Comparison of ENCODE assay signal across 9 mouse cellular contexts in genomic region chr5:130120904-130121303, GRCm38 (mm10). TPM values are rescaled to one million over a fixed set of nuclear protein-coding genes. Genes with fewer than 3 reads are reported as not detected.
A peak's percentile ranks its signal among the peaks of the same experiment; 100 is the strongest.
DNase-seq lines count a peak whose midpoint lies in the region; TF ChIP-seq lines count a peak whose summit lies in the region.
"Had no signal": no experiment of that assay in that cellular context is flagged by ENCODE, and none has a peak within 500 bp of the region (broad histone marks: within the 10 kb centered on the region; RNA-seq: fewer than 3 reads in every experiment).

No protein-coding gene starts in this region.

- H3K4me3 ChIP-seq in heart, embryonic 10.5 days = no peak overlapping the region
- peak overlapping the region in 1 of 3 experiments; percentile 5 for H3K4me3 ChIP-seq in CH12.LX (replicated peaks in 1 of 3; ENCODE audit: low read depth in 2 of 3, low read length in 2 of 3, poor library complexity in 1 of 3)
- H3K4me3 ChIP-seq: forebrain, embryonic 12.5 days had no signal

- no peak for TF ChIP-seq EP300 in CH12.LX (IDR thresholded peaks at IDR 0.05; ENCODE audit: low read length)

- no peaks in the 10 kb centered on the region for H3K9me3 ChIP-seq in heart, embryonic 10.5 days
- H3K9me3 ChIP-seq in CH12.LX (replicated peaks; ENCODE audit: low read length) = no peaks in the 10 kb centered on the region
- H3K9me3 ChIP-seq: forebrain, embryonic 12.5 days had no signal

- no peaks in the 10 kb centered on the region for H3K27me3 ChIP-seq in heart, embryonic 10.5 days (ENCODE audit: insufficient read depth, poor library complexity, severe bottlenecking)
- no peaks in the 10 kb centered on the region for H3K27me3 ChIP-seq in CH12.LX (replicated peaks)
- H3K27me3 ChIP-seq: forebrain, embryonic 12.5 days had no signal

- in situ Hi-C loops in CH12.LX (cut with MboI; ENCODE audit: low pct_ligation_motif_present, low pct_unique_long_range_greater_than_20kb, low sequenced_read_pairs) = no loop called here

- peaks cover 30% of the 10 kb centered on the region for H3K79me2 ChIP-seq in CH12.LX (replicated peaks; ENCODE audit: control insufficient read depth, extremely low read depth, insufficient read depth, poor library complexity, severe bottlenecking)

- TF ChIP-seq RAD21 in CH12.LX (IDR thresholded peaks at IDR 0.05; ENCODE audit: low read depth, low read length) = no peak

- TF ChIP-seq CTCF in CH12.LX (conservative IDR thresholded peaks at IDR 0.05 in 1 of 2, IDR thresholded peaks at IDR 0.05 in 1 of 2; ENCODE audit: low read depth in 2 of 2, low read length in 2 of 2) = no peak

- 67% methylated on average over 6 of the region's 6 CpGs for WGBS in heart, embryonic 10.5 days

- dilution Hi-C loops in CH12.LX (cut with MboI; ENCODE audit: extremely low pct_ligation_motif_present, extremely low pct_unique_long_range_greater_than_20kb, low sequenced_read_pairs) = no loop called here

- H3K27ac ChIP-seq in heart, embryonic 10.5 days = no peak overlapping the region
- H3K27ac ChIP-seq in CH12.LX (ENCODE audit: insufficient read depth, low read depth) = peak overlapping the region; percentile 9
- H3K27ac ChIP-seq: forebrain, embryonic 12.5 days had no signal

- H3K4me2 ChIP-seq in CH12.LX (ENCODE audit: insufficient read depth, low read depth, poor library complexity, severe bottlenecking) = peak overlapping the region; percentile 80; the same call in 1 of the 2 replicates
- H3K4me2 ChIP-seq: forebrain, embryonic 12.5 days had no signal

- DNase-seq in heart, adult 18-20 months = peak; percentile 57 to 80
- no peak for DNase-seq in heart, embryonic 10.5 days (ENCODE audit: low spot score)
- no peak for DNase-seq in CH12.LX (ENCODE audit: extremely low read depth)
- peak; percentile 72 for DNase-seq in gastrocnemius, postnatal 25 days
- peak; percentile 78 for DNase-seq in kidney, postnatal 10 days
- DNase-seq in Muller cell, postnatal 12 days (ENCODE audit: inconsistent ontology term) = no peak
- DNase-seq in left cerebral cortex, postnatal 14 days (ENCODE audit: low spot score in 2 of 2) = no peak
- no peak for DNase-seq in thymus, postnatal 4 days

- peaks cover 18% of the 10 kb centered on the region for H3K4me1 ChIP-seq in heart, embryonic 10.5 days
- H3K4me1 ChIP-seq in CH12.LX (ENCODE audit: control insufficient read depth in 1 of 2, insufficient read depth in 2 of 2) = peaks cover 31 to 66% of the 10 kb centered on the region in 2 experiments

- H3K36me3 ChIP-seq in heart, embryonic 10.5 days = peaks cover 4% of the 10 kb centered on the region; the same call in 1 of the 2 replicates
- H3K36me3 ChIP-seq in CH12.LX (replicated peaks in 1 of 2; ENCODE audit: control insufficient read depth in 1 of 2, insufficient read depth in 1 of 2, low read length in 1 of 2) = peaks cover 0 to 78% of the 10 kb centered on the region in 2 experiments

- H3K9ac ChIP-seq in CH12.LX (ENCODE audit: insufficient read depth, low read depth) = peak overlapping the region; percentile 48
- H3K9ac ChIP-seq: forebrain, embryonic 12.5 days had no signal

- intact Hi-C loops in left cerebral cortex, postnatal 14 days (cut with DNase I) = no loop called here

- no peak for TF ChIP-seq POLR2A in CH12.LX (IDR thresholded peaks at IDR 0.05; ENCODE audit: low read depth, low read length)

TF ChIP-seq in CH12.LX, 34 proteins besides CTCF, POLR2A, EP300 and RAD21:
- TF ChIP-seq MAX (IDR thresholded peaks at IDR 0.05; ENCODE audit: low read length) = no peak
- no peak for TF ChIP-seq MEF2A (IDR thresholded peaks at IDR 0.05; ENCODE audit: borderline replicate concordance, low read depth, low read length)
- TF ChIP-seq ZC3H11A (IDR thresholded peaks at IDR 0.05; ENCODE audit: low read depth, low read length) = no peak
- no peak for TF ChIP-seq CHD1 (IDR thresholded peaks at IDR 0.05; ENCODE audit: low read depth, low read length)
- no peak for TF ChIP-seq PAX5 (IDR thresholded peaks at IDR 0.05; ENCODE audit: low read length)
- TF ChIP-seq JUN (IDR thresholded peaks at IDR 0.05; ENCODE audit: insufficient read depth, low read depth, low read length) = no peak
- no peak for TF ChIP-seq JUND (conservative IDR thresholded peaks at IDR 0.05; ENCODE audit: low read depth, low read length)
- TF ChIP-seq USF1 (IDR thresholded peaks at IDR 0.05; ENCODE audit: low read depth, low read length) = no peak
- TF ChIP-seq ZMIZ1 (IDR thresholded peaks at IDR 0.05; ENCODE audit: low read depth, low read length) = no peak
- no peak for TF ChIP-seq NELFE (IDR thresholded peaks at IDR 0.05; ENCODE audit: low read depth, low read length)
- TF ChIP-seq CHD2 (IDR thresholded peaks at IDR 0.05; ENCODE audit: low read length) = no peak
TF ChIP-seq in CH12.LX: peak in this region for 0.

RNA-seq across cellular contexts. Expression of gene Kctd7, which starts 23.8 kb away (rescaled TPM):
- 1 to 10 TPM; 1.9 to 3.0 TPM for total RNA-seq in heart, adult 18-20 months (2021)
- polyA plus RNA-seq in heart, embryonic 10.5 days (2016; fragmentation: Nextera tagmentation; extraction: Ambion mirVana) = 4.4 and 4.8 TPM in 2 replicates
- total RNA-seq in CH12.LX (2012; rRNA removed) (3.7 and 4.3 TPM in 2 replicates), CH12.LX (2014; rRNA removed) (2.8 and 3.3 TPM in 2 replicates)
- 2.6 and 2.8 TPM in 2 replicates for polyA plus RNA-seq in CH12.LX (2012; ENCODE audit: insufficient read length, low read depth)
- 1 to 10 TPM; 2.8 to 3.9 TPM for total RNA-seq in gastrocnemius, postnatal 25 days (2021)
- total RNA-seq in left cerebral cortex, postnatal 14 days (2021) = 10 to 100 TPM; 12.1 to 14.5 TPM

RNA-seq across cellular contexts. Expression of gene Tpst1, which starts 47.8 kb away (rescaled TPM):
- total RNA-seq in heart, adult 18-20 months (2021) = 1 to 10 TPM; 6.9 to 8.3 TPM
- 27.2 and 44.6 TPM in 2 replicates for polyA plus RNA-seq in heart, embryonic 10.5 days (2016; fragmentation: Nextera tagmentation; extraction: Ambion mirVana)
- total RNA-seq in CH12.LX (2012; rRNA removed) = 36.8 and 45.5 TPM in 2 replicates
- 49.9 and 52.5 TPM in 2 replicates for total RNA-seq in CH12.LX (2014; rRNA removed)
- polyA plus RNA-seq in CH12.LX (2012; ENCODE audit: insufficient read length, low read depth) = 43.2 and 50.4 TPM in 2 replicates
- total RNA-seq in gastrocnemius, postnatal 25 days (2021) = 1 to 10 TPM; 5.8 to 7.7 TPM
- 10 to 100 TPM; 36.1 to 40.8 TPM for total RNA-seq in left cerebral cortex, postnatal 14 days (2021)

RNA-seq across cellular contexts. Expression of gene Rabgef1, which starts 50.7 kb away (rescaled TPM):
- total RNA-seq in heart, adult 18-20 months (2021) = 10 to 100 TPM; 23.4 to 24.9 TPM
- 21.2 and 25.5 TPM in 2 replicates for polyA plus RNA-seq in heart, embryonic 10.5 days (2016; fragmentation: Nextera tagmentation; extraction: Ambion mirVana)
- total RNA-seq in CH12.LX (2012; rRNA removed) (26.4 and 26.7 TPM in 2 replicates), CH12.LX (2014; rRNA removed) (19.3 and 20.1 TPM in 2 replicates)
- polyA plus RNA-seq in CH12.LX (2012; ENCODE audit: insufficient read length, low read depth) = 31.6 and 34.4 TPM in 2 replicates
- total RNA-seq in gastrocnemius, postnatal 25 days (2021) = 10 to 100 TPM; 71.7 to 81.0 TPM
- total RNA-seq in left cerebral cortex, postnatal 14 days (2021) = 10 to 100 TPM; 43.8 to 47.2 TPM

Comparison
In these comparisons a context has a peak if more than half of its experiments do, and no peak if none do; other contexts are left out.
1. DNase-seq: peak in heart, adult 18-20 months (2 of 2), gastrocnemius, postnatal 25 days (single experiment) and kidney, postnatal 10 days (single experiment); none in heart, embryonic 10.5 days (single experiment), CH12.LX (single experiment), Muller cell, postnatal 12 days (single experiment), left cerebral cortex, postnatal 14 days (0 of 2) and thymus, postnatal 4 days (single experiment).